Mouse (Mus musculus) liver, embryonic 14.5 days (tissue): Measurements from ENCODE around the gene Gm32742. TPM values are rescaled to one million over a fixed set of nuclear protein-coding genes. Genes with fewer than 3 reads are reported as not detected.

ENCODE experiments used
- ATAC-seq: fragments of 200-750 bp; cut with Nextera tagmentation; 2 replicates; pipeline ENCODE4 v1.8.0; 2017; ENCODE audit warnings: moderate number of reproducible peaks, mild to moderate bottlenecking, moderate library complexity; ENCODE audit not compliant: insufficient read depth
- DNase-seq, 3 experiments: peaks; one replicate each; pipeline ENCODE4 v3.0.0-alpha.2; 2012 to 2013; ENCODE audit warnings: low read depth in 3 of 3, low spot score in 3 of 3
- H3K27ac ChIP-seq: fragments of 300-500 bp; sonication (generic); 2 replicates; pipeline ENCODE4 v1.5.1; 2014; ENCODE audit warnings: moderate library complexity, mild to moderate bottlenecking, control low read depth, inconsistent platforms
- H3K27me3 ChIP-seq: fragments of 300-500 bp; sonication (generic); 2 replicates; pipeline ENCODE4 v1.6.1; 2014; ENCODE audit warnings: mild to moderate bottlenecking, low read length, moderate library complexity; ENCODE audit not compliant: control insufficient read depth, insufficient read depth
- H3K36me3 ChIP-seq: fragments of 300-500 bp; sonication (generic); replicated peaks from 2 replicates; pipeline ENCODE4 v1.6.1; 2014; ENCODE audit warnings: low read depth; ENCODE audit not compliant: control insufficient read depth, insufficient read depth
- H3K4me1 ChIP-seq, 2 experiments: fragments of 200-500 bp in 1 of 2; fragments of 300-500 bp in 1 of 2; sonication (generic) in 1 of 2; replicated peaks; 2 replicates each; pipeline ENCODE4 v1.6.1; 2012 to 2014; ENCODE audit warnings: antibody characterized with exemption in 1 of 2, inconsistent platforms in 1 of 2, low read length in 1 of 2; ENCODE audit not compliant: control insufficient read depth in 2 of 2, insufficient read depth in 2 of 2
- H3K4me2 ChIP-seq: fragments of 300-500 bp; sonication (generic); 2 replicates; pipeline ENCODE4 v1.6.1; 2014; ENCODE audit warnings: low read depth, mild to moderate bottlenecking, control low read depth, moderate library complexity
- H3K4me3 ChIP-seq, 2 experiments: fragments of 200-500 bp in 1 of 2; fragments of 300-500 bp in 1 of 2; sonication (generic) in 1 of 2; 2 replicates each; pipeline ENCODE4 v1.5.1; 2012 to 2014; ENCODE audit warnings: low read depth in 2 of 2, low read length in 2 of 2, mild to moderate bottlenecking in 2 of 2, control low read depth in 1 of 2, inconsistent platforms in 1 of 2, moderate library complexity in 1 of 2; ENCODE audit not compliant: insufficient read depth in 1 of 2
- H3K9ac ChIP-seq: fragments of 300-500 bp; sonication (generic); replicated peaks from 2 replicates; pipeline ENCODE4 v1.6.1; 2014; ENCODE audit warnings: mild to moderate bottlenecking, control low read depth, moderate library complexity
- H3K9me3 ChIP-seq: fragments of 300-500 bp; sonication (generic); 2 replicates; pipeline ENCODE4 v1.6.1; 2016; ENCODE audit warnings: low read length, mixed read lengths; ENCODE audit not compliant: control insufficient read depth
- CTCF ChIP-seq: IDR thresholded peaks from 2 replicates; pipeline ENCODE4 v1.5.1; 2016; ENCODE audit warnings: antibody characterized with exemption, low read depth, control low read depth
- EP300 ChIP-seq: IDR thresholded peaks from 2 replicates; pipeline ENCODE4 v1.6.1; 2016; ENCODE audit warnings: antibody characterized with exemption, low read depth
- WGBS: fragments of 180-500 bp; shearing (Covaris S2); extraction: QIAGEN DNeasy Blood & Tissue Kit; methylation state at CpG from one replicate; pipeline ENCODE4 v1.1.7; 2014; ENCODE audit not compliant: insufficient replicate concordance; 5-methylcytosine and 5-hydroxymethylcytosine counted together
- polyA plus RNA-seq, 2 experiments: library from polyadenylated mRNA; depleted of rRNA in 1 of 2; stranded (reverse) in 1 of 2; unstranded in 1 of 2; fragments of >200 nt; fragmentation: Nextera tagmentation in 1 of 2; extraction: Ambion mirVana in 1 of 2; gene quantifications; 2 replicates each; pipeline versions ENCODE4 v1.2.1 to v1.2.3; 2012 to 2014

Gene Gm32742
- polyA plus RNA-seq, 2 experiments = 0.01 to 0.02 TPM

- no peak overlapping the region for H3K27ac ChIP-seq
- H3K4me1 ChIP-seq = peaks cover 7 to 9% of the 10 kb centered on the region in 2 experiments
- H3K4me2 ChIP-seq = no peak overlapping the region
- H3K4me3 ChIP-seq = no peak overlapping the region
- ATAC-seq (0 out of 2 replicates have a peak, but pooled peaks have one; percentile 59), DNase-seq (peak in 1 of 3 experiments; percentile 9)
- H3K9me3 ChIP-seq = no peaks in the 10 kb centered on the region
- 34% methylated on average over 3 of the region's 3 CpGs for WGBS
- no peak overlapping the region for H3K9ac ChIP-seq
- TF ChIP-seq CTCF (peak; percentile 80), EP300 (no peak)
- no peaks in the 10 kb centered on the region for H3K27me3 ChIP-seq
- H3K36me3 ChIP-seq = no peaks in the 10 kb centered on the region
Measured at GRCm38 (mm10) chr9:51136985-51137384, 28.3 kb downstream of the Gm32742 start.

DNA sequence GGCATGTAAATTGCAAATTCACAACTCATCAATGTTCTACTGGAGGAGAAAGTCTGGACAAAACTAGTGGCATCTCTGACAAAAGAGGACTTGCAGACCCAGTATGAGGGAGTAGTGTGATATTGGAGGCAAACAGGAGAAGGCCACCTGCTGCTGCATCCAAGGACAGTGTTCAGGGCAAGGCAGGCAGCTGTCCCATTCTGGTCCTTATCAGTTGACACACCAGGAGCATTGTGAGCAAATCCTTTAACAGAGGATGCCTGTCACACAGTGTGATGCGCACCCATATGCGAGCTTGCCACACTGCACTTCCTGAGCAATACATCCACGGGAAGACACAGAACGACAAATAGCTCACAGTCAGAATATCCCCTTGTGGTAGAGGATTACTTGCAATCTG is 50.5 kb downstream of the Gm32742 start:
- H3K9me3 ChIP-seq = no peaks in the 10 kb centered on the region
- no peaks in the 10 kb centered on the region for H3K4me1 ChIP-seq
- no peaks in the 10 kb centered on the region for H3K36me3 ChIP-seq
- H3K4me3 ChIP-seq = no peak overlapping the region
- no peak overlapping the region for H3K27ac ChIP-seq
- H3K9ac ChIP-seq = no peak overlapping the region
- H3K4me2 ChIP-seq = no peak overlapping the region
- DNase-seq (no peak), ATAC-seq (no peak)
- TF ChIP-seq CTCF (no peak), EP300 (no peak)
- H3K27me3 ChIP-seq = no peaks in the 10 kb centered on the region
- WGBS = 38% methylated on average over 4 of the region's 4 CpGs

DNA sequence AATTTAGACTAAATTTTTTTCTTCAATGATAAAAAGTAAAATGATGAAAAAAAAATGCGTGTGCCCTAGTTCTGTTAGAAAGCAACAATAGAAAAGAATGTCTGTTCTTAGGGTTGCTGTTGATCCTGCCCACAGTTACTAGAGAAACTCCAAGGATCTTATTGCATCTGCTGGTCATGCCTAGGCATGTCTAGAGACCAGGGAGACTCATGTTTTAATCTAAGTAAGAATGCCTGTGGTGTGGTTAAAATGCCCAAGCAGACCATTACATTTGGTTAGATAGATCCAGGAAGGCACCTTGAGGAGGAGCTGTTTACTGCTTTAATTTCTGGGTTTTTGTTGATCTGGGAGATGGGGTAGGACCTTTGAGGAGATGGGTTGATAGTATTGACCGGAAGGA is 59.6 kb downstream of the Gm32742 start:
- Histone ChIP-seq H3K27ac (no peak overlapping the region), H3K4me2 (no peak overlapping the region), H3K4me1 (no peaks in the 10 kb centered on the region), H3K4me3 (no peak overlapping the region), H3K36me3 (no peaks in the 10 kb centered on the region), H3K27me3 (peaks cover 44% of the 10 kb centered on the region), H3K9ac (no peak overlapping the region), H3K9me3 (no peaks in the 10 kb centered on the region)
- DNase-seq (no peak), ATAC-seq (no peak)
- TF ChIP-seq CTCF (no peak), EP300 (no peak)
- WGBS = 35% methylated on average over 2 of the region's 2 CpGs

- peaks cover 48% of the 10 kb centered on the region for H3K27me3 ChIP-seq
- WGBS = 12% methylated on average over 30 of the region's 30 CpGs
- H3K9ac ChIP-seq = no peak overlapping the region
Measured at GRCm38 (mm10) chr9:51103808-51104514, 61.4 kb downstream of the Gm32742 start.

DNA sequence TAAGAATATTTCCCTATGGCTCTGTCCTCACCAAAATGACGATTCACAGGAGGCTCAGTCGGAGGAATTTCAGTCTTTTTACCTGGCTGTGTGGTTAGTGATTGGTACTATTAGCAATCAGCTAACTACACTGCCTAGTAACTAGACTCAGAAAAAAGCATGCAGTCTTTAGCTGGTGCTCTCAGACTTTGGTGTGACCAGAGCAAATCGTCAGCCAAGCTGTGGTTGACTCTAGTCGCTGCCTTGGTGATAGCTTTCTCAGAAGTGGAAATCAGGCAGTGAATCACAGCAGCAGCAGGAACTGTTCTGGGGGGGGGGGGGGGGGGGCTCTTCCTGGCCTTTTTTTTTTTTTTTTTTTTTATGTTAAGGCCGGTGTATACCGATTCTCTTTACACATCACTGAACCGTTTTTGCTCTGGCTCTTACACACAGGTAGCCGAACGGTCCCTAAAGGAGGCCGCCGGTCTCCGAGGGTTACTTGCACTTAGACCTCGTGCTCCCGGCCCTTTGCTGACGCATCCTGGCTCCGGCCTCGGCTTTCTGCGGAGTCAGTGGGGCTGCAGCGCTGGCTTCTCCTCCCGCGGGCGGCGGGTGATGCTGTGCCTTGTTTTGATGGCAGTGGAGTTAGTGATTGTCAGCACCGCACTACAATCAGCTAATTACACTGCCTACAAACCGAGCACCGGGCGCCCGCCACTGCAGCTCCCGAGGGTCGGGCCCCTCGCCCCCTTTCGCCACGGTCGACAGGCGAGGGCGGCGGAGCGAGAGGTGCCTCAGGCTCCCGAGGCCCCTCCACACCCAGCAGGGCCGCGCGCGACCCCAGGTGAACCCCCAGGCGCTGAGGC is 62.1 kb downstream of the Gm32742 start:
- Histone ChIP-seq H3K27ac (no peak overlapping the region), H3K4me1 (no peaks in the 10 kb centered on the region), H3K9me3 (no peaks in the 10 kb centered on the region), H3K36me3 (no peaks in the 10 kb centered on the region), H3K4me3 (peak overlapping the region in 1 of 2 experiments; percentile 39; a peak in 2 of 4 replicates), H3K9ac (no peak overlapping the region), H3K27me3 (peaks cover 48% of the 10 kb centered on the region), H3K4me2 (peak overlapping the region; percentile 57)
- TF ChIP-seq CTCF = no peak
- no peak for ATAC-seq
- DNase-seq = no peak
- WGBS = 2% methylated on average over 44 of the region's 44 CpGs

More at GRCm38 (mm10) chr9:51103808-51104514, 61.4 kb downstream of the Gm32742 start:
- no peaks in the 10 kb centered on the region for H3K4me1 ChIP-seq
- no peak for TF ChIP-seq EP300
- no peak for TF ChIP-seq CTCF
- ATAC-seq = no peak
- DNase-seq = no peak
- no peaks in the 10 kb centered on the region for H3K9me3 ChIP-seq
- H3K36me3 ChIP-seq = no peaks in the 10 kb centered on the region
- H3K4me2 ChIP-seq = peak overlapping the region; percentile 57
- H3K4me3 ChIP-seq = peak overlapping the region in 1 of 2 experiments; percentile 39; a peak in 2 of 4 replicates
- H3K27ac ChIP-seq = no peak overlapping the region
